Mouse (Mus musculus): ENCODE results near the gene Chdh. TPM values are rescaled to one million over a fixed set of nuclear protein-coding genes. Genes with fewer than 3 reads are reported as not detected.

Chdh gene
- total RNA-seq, 2 experiments from 2014 or later: 0.18 to 1.3 TPM

DNA sequence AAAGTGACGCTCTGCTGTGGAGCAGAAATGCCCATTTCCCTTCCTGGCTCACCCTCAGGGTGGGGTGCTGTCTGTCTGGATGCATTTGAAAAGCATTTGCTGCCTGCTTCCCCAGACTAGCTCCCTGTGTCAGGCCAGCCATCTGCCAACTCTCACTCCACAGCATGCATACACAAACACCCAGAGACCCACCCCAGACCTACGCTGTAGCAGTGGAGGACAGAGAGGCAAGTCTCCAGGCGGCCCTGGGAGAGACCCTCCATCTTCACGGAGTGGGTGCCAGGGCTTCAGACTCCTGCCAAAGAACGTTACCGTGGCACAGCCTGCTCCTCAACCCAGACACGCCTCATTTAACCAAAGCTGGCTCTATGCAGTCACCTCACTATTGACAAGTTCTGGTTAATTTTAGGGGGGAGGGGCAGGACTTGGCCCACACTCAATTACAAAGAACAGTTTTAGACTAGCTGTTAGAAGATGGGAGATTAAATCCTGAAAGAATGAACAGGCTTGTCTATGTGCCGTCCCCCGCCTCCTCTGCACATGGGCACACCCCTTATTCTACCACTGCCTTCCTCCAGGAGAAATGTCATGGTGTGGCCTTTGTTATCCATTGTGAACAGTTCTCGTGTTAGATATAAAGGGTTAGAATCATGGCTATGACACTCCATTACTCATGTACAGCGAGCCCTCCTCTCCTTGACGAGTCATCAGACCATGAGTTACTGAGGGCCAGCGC, 47.4 kb downstream of the Chdh start:
- DNase-seq: no peak

DNA sequence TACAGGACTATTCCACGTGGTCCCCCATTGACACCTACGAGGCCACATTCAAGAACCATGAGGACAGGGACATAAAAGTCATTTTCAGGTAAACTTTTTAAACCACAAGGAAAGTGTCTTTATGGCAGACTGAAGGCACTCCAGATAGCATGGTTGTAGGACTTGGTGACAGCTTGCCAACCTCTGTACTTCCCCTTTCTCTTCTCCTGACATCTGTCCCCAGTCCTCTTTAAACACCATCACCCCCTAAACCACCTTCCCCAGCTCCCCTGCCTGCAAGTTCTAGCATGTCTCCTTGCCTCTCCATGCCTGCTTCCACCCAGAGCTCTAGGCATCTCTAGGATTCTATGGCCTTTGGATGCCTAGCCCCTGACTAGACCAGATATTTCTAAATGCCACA, 56.0 kb downstream of the Chdh start:
- DNase-seq: no peak

- no peak for DNase-seq
Observed at GRCm38 (mm10) chr14:30066752-30067151, 57.9 kb downstream of the Chdh start.

DNA sequence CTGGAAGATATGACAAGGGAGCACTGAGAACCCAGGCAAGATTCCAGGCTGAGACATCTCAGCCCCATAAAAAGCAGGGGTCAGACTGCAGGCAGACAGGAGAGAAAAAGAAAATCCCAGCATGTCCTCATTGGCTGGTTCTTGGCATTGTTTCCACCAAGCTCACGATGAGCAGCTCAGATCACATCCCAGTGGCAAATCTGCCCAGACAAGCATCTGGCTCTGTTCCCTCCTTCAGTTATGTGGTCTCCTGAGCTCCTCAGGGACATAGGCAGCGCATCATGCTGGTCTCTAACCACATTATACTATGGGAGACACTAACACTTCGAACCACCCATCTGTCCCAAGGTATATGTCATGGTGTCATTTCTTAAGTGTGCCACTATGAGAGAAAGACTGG, 59.7 kb downstream of the Chdh start:
- no peak for DNase-seq

DNA sequence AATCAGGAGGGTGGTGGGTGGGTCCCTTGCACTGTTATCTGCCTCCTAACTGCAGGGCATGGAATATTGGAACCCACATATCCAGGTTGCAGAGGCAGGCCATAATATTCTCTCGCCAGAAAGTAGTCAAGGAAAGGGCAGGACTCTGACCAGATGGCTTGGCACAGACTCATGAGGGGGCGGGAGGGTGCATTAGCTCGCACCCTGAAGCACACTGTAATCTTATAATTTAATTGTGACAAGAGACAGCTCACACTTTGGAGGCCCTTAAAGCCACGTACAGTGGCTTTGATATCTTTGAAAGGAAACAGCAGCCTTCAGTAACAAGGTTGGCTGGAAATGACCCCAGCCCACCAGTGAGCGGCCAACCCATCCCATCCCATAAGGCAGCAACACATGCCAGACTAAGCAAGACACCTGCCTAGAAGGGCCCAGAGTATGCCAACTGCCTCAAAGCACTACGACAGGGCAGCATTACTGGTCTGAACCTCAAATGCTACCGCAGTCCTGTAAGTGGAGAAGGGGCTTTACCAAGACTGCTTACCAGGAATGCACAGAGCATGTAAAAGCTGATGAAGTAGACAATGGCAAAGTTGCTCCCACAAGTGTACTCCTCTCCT, 66.6 kb downstream of the Chdh start:
- DNase-seq: no peak

DNA sequence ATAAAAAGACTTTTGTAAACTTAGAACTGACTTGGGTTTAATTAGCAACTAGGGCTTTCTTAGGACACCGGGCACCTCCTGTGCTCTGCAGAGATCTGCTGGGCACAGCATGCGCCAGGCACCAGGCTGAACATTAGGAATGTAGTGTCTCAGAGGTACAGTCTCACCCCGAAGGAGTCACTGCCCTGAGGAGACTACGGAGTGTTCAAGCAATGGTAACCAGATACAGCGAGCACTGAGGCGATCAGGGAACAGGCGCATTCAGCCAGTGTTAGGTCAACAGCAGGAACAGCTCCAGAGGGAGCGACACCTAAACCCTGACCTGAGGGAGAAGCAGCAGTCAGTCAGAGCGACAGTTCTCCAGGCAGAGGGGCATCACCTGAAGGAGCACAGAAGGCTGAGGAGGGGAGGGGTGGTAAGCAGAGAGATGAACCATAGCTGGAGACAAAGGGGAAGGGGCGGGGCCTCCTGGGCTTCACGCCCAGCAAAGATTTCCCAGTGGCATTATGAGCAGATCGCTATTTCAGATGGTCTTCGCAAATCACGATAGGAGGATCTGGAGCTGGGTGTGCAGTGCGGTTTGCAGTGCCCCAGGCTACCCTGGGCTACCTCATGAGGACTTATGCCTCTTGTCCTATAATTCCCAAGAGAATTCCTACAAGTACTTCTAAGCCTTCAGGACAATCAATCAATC, 69.4 kb downstream of the Chdh start:
- DNase-seq: no peak

DNA sequence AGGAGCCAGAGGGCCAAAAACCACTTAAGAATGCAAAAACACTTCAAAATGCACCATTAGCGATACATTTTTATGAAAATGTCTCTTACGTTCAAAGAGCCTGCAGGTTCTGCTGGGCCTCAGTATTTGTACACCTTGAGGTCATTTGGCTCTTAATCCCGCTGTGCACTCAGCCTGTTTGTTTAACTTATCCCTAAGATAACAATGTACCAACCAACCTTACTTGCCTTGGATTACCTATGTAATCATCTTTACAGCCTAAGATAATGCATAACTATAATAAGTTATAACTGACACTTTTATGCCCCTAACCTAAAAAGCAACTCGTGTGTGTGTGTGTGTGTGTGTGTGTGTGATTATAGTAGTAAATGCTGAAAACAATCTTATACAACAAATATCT, 70.9 kb downstream of the Chdh start:
- no peak for DNase-seq

Small RNA genes lying within 50 kb of the gene (microRNA-seq; reads per million reads assigned to microRNA genes)
- gene Mir6947 (ENCODE audit: borderline replicate concordance in 2 of 2): 0 reads per million in 2 experiments

Other genes with a start within 250 kb of the Chdh start
- gene Selenok, start 40.7 kb upstream of the Chdh start, total RNA-seq (2021): 10 to 100 TPM; 61.2 to 65.4 TPM
- gene Actr8, start 30.7 kb upstream of the Chdh start, total RNA-seq (2021): 10 to 100 TPM; 28.1 to 29.8 TPM
- gene Il17rb, start 127 bp upstream of the Chdh start, total RNA-seq (2021): under 1 TPM in 1 of 2 experiments, not detected in 1; 0.19 TPM

Data from gastrocnemius, postnatal 25 days (tissue).